Mouse (Mus musculus): Measurements from ENCODE around the gene Agpat4. TPM values are rescaled to one million over a fixed set of nuclear protein-coding genes. Genes with fewer than 3 reads are reported as not detected.

Gene Agpat4
- total and polyA plus RNA-seq, 2 experiments from 2014 or later: 47.7 to 58.2 TPM

DNA sequence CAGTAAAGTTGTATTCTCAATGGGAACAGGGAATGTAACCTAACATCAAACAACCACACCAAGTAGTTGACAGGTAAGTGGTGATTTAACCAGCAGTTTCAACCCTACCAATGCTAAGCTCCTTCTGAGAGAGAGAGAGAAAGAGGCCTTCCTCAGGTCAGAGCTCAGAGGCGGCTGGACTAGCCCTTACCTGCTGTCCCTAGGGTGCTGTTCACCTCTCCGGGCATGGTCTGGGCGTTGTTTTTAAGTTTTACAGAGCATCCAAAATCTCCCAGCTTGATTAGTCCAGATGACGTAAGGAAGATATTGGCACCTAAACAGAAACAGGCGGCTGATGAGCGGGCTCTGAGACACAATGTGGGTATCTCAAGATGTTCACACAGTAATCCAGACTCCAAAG lies 114.2 kb downstream of the Agpat4 start:
- 97% methylated on average over 6 of the region's 6 CpGs for WGBS
- no peak overlapping the region for H3K4me3 ChIP-seq (ENCODE audit: low read depth, low read length)
- DNase-seq (ENCODE audit: low spot score) (no peak), ATAC-seq (ENCODE audit: low FRiP score) (no peak)
- H3K27ac ChIP-seq (ENCODE audit: low read depth, low read length): no peak overlapping the region
- no peak for TF ChIP-seq CTCF (IDR thresholded peaks at IDR 0.05)
- H3K9me3 ChIP-seq (ENCODE audit: low read length): no peaks in the 10 kb centered on the region
- H3K9ac ChIP-seq (replicated peaks; ENCODE audit: low read length, poor library complexity, severe bottlenecking): no peak overlapping the region
- H3K4me2 ChIP-seq (ENCODE audit: low read depth, low read length, poor library complexity, severe bottlenecking): no peak overlapping the region
- H3K36me3 ChIP-seq (ENCODE audit: insufficient read depth, low read length): peaks cover 70% of the 10 kb centered on the region
- no peaks in the 10 kb centered on the region for H3K27me3 ChIP-seq (ENCODE audit: insufficient read depth, low read length)
- no peaks in the 10 kb centered on the region for H3K4me1 ChIP-seq (ENCODE audit: insufficient read depth, low read length)

DNA sequence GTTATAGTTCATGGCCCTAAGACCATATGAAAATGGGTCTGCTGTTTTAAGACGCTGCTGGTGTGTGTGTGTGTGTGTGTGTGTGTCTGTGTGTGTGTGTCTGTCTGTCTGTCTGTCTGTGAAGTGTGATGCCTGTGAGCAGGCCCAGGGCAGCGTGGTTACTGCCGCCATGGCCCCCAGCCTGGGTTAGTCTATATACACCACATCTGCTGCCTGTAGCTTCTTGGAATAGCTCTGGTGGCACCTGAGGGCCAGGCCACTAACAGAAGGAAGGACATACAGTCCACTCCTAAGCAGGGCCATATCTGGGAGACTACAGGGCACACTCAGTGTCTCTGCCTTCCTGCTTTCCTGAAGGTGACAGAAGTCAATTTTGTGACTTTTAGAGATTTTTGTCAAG lies 122.2 kb downstream of the Agpat4 start:
- no peak for TF ChIP-seq CTCF (IDR thresholded peaks at IDR 0.05)
- Histone ChIP-seq H3K4me3 (ENCODE audit: low read depth, low read length) (no peak overlapping the region), H3K9me3 (ENCODE audit: low read length) (no peaks in the 10 kb centered on the region), H3K27ac (ENCODE audit: low read depth, low read length) (no peak overlapping the region), H3K4me2 (ENCODE audit: low read depth, low read length, poor library complexity, severe bottlenecking) (no peak overlapping the region), H3K27me3 (ENCODE audit: insufficient read depth, low read length) (no peaks in the 10 kb centered on the region), H3K9ac (replicated peaks; ENCODE audit: low read length, poor library complexity, severe bottlenecking) (no peak overlapping the region), H3K36me3 (ENCODE audit: insufficient read depth, low read length) (peaks cover 54% of the 10 kb centered on the region), H3K4me1 (ENCODE audit: insufficient read depth, low read length) (no peaks in the 10 kb centered on the region)
- ATAC-seq (ENCODE audit: low FRiP score) (no peak), DNase-seq (ENCODE audit: low spot score) (no peak)
- 99% methylated on average over 3 of the region's 3 CpGs for WGBS

DNA sequence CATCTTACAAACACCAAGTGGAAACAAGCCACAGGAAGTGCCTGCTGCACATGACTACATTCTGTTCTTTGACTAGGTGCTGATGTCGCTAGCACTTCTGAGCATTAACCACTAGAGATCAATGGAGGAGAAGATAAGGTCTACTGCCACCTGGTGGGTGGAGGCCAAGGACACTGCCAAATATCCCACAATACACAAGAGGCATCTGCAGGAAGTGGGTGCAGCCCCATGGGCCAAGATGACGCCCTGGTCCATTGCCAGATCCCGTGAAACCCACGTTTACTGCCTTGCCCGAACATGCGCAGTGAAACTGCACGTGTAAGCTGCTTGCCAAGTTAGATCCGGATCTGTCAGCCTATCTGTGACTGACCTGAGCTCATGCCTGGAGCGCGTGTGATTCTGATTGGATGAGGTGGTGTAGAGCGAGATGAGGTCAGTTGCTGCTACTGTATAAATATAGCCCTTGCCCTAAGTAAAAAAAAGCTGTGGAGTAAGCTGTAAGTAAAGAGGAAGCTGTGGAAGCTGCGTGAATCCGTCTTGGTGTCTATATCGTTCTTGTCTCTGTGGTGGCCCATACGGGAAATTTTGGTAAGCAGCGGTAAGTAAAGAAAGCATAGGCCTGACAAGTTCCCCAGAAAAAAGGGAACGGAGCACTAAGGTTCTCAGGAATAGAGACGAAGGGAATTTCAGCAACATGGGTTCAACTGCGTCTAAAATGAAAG lies 131.4 kb downstream of the Agpat4 start:
- Histone ChIP-seq H3K4me1 (ENCODE audit: insufficient read depth, low read length) (no peaks in the 10 kb centered on the region), H3K9ac (replicated peaks; ENCODE audit: low read length, poor library complexity, severe bottlenecking) (no peak overlapping the region), H3K9me3 (ENCODE audit: low read length) (no peaks in the 10 kb centered on the region), H3K4me2 (ENCODE audit: low read depth, low read length, poor library complexity, severe bottlenecking) (no peak overlapping the region), H3K27me3 (ENCODE audit: insufficient read depth, low read length) (no peaks in the 10 kb centered on the region), H3K4me3 (ENCODE audit: low read depth, low read length) (no peak overlapping the region), H3K27ac (ENCODE audit: low read depth, low read length) (no peak overlapping the region), H3K36me3 (ENCODE audit: insufficient read depth, low read length) (peaks cover 55% of the 10 kb centered on the region)
- ATAC-seq (ENCODE audit: low FRiP score) (no peak), DNase-seq (ENCODE audit: low spot score) (peak; percentile 39)
- peak; percentile 61 for TF ChIP-seq CTCF (IDR thresholded peaks at IDR 0.05)
- 98% methylated on average over 19 of the region's 19 CpGs for WGBS

DNA sequence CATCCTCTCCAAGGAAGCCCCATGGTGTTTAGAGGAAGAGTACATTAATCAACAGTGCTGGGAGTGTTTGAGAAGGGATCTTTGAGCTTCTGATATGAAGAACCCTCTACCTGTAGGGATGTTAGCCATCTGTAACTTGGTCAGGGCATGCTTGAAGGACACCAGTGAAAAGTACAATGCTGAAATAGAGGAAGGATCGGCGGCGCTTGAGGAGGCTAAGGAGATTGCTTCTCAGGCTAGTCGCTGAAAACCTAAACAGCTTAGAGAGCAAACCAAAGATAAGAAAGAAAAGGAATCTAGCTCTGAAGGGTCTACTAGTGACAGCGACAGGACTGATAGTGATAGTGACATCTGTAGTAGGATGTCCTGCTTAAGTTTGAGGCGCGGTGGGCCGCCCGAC lies 132.1 kb downstream of the Agpat4 start:
- TF ChIP-seq CTCF (IDR thresholded peaks at IDR 0.05): no peak
- no peak for DNase-seq (ENCODE audit: low spot score)
- H3K9me3 ChIP-seq (ENCODE audit: low read length): no peaks in the 10 kb centered on the region
- H3K4me2 ChIP-seq (ENCODE audit: low read depth, low read length, poor library complexity, severe bottlenecking): no peak overlapping the region
- H3K36me3 ChIP-seq (ENCODE audit: insufficient read depth, low read length): peaks cover 62% of the 10 kb centered on the region
- ATAC-seq (ENCODE audit: low FRiP score): no peak
- no peak overlapping the region for H3K27ac ChIP-seq (ENCODE audit: low read depth, low read length)
- H3K27me3 ChIP-seq (ENCODE audit: insufficient read depth, low read length): no peaks in the 10 kb centered on the region
- no peak overlapping the region for H3K4me3 ChIP-seq (ENCODE audit: low read depth, low read length)
- no peaks in the 10 kb centered on the region for H3K4me1 ChIP-seq (ENCODE audit: insufficient read depth, low read length)
- no peak overlapping the region for H3K9ac ChIP-seq (replicated peaks; ENCODE audit: low read length, poor library complexity, severe bottlenecking)
- 98% methylated on average over 9 of the region's 9 CpGs for WGBS

DNA sequence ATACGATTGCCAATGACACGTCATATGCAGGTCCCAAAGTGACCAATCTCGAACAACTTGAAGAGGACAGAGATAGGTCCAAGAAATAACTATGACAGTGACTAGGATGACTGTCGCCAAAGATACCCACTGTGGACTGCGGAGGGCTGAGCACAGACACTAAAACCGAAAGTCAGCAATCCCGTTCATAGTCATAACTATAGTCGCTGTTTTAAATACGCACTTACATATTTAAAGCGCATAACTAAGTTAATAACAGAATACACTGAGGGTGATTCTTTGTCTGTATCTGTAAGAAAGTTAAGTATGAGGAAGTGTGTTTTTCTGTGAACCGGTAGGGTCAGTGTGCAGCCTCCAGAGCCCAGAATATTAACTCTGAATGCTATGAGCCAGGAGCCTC lies 137.6 kb downstream of the Agpat4 start:
- H3K36me3 ChIP-seq (ENCODE audit: insufficient read depth, low read length): peaks cover 63% of the 10 kb centered on the region
- no peak overlapping the region for H3K27ac ChIP-seq (ENCODE audit: low read depth, low read length)
- H3K4me3 ChIP-seq (ENCODE audit: low read depth, low read length): no peak overlapping the region
- H3K9ac ChIP-seq (replicated peaks; ENCODE audit: low read length, poor library complexity, severe bottlenecking): no peak overlapping the region
- no peaks in the 10 kb centered on the region for H3K4me1 ChIP-seq (ENCODE audit: insufficient read depth, low read length)
- no peak overlapping the region for H3K4me2 ChIP-seq (ENCODE audit: low read depth, low read length, poor library complexity, severe bottlenecking)
- no peaks in the 10 kb centered on the region for H3K27me3 ChIP-seq (ENCODE audit: insufficient read depth, low read length)
- ATAC-seq (ENCODE audit: low FRiP score) (no peak), DNase-seq (ENCODE audit: low spot score) (no peak)
- no peaks in the 10 kb centered on the region for H3K9me3 ChIP-seq (ENCODE audit: low read length)
- TF ChIP-seq CTCF (IDR thresholded peaks at IDR 0.05): no peak
- WGBS: 96% methylated on average over 11 of the region's 11 CpGs

DNA sequence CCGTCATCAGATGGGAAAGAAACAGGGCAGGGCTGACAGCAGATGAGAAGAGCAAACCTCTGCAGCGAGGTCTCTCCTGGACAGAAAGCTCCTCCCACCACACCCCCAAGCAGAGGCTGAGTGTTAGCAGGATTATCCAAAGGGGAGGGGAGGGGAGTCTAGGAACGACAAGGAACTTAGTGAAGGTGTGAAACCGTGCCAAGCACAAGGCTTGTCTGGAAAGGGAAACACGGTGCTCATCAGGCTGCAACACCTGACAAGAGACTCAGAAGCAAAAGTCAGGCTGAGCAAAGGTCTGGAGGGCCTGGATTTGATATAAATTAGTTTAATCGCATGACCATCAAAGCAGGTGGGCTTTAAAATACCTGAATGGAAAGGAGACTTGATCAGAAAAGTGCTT lies 140.0 kb downstream of the Agpat4 start:
- no peaks in the 10 kb centered on the region for H3K9me3 ChIP-seq (ENCODE audit: low read length)
- DNase-seq (ENCODE audit: low spot score): no peak
- H3K27me3 ChIP-seq (ENCODE audit: insufficient read depth, low read length): no peaks in the 10 kb centered on the region
- no peak overlapping the region for H3K27ac ChIP-seq (ENCODE audit: low read depth, low read length)
- whole genome bisulfite sequencing: 71% methylated on average over 6 of the region's 6 CpGs
- no peak overlapping the region for H3K9ac ChIP-seq (replicated peaks; ENCODE audit: low read length, poor library complexity, severe bottlenecking)
- no peaks in the 10 kb centered on the region for H3K4me1 ChIP-seq (ENCODE audit: insufficient read depth, low read length)
- TF ChIP-seq CTCF (IDR thresholded peaks at IDR 0.05): no peak
- H3K36me3 ChIP-seq (ENCODE audit: insufficient read depth, low read length): peaks cover 48% of the 10 kb centered on the region
- H3K4me2 ChIP-seq (ENCODE audit: low read depth, low read length, poor library complexity, severe bottlenecking): no peak overlapping the region
- no peak for ATAC-seq (ENCODE audit: low FRiP score)
- H3K4me3 ChIP-seq (ENCODE audit: low read depth, low read length): no peak overlapping the region
